Mouse (Mus musculus): Measurements from ENCODE around the gene 3830406C13Rik.

3830406C13Rik gene

GRCm38 (mm10) chr14:12342458-12343131 is 58.6 kb downstream of the 3830406C13Rik start:
- no peak for DNase-seq (ENCODE audit: low spot score in 2 of 2)

GRCm38 (mm10) chr14:12343451-12343941 is 59.5 kb downstream of the 3830406C13Rik start:
- no peak for DNase-seq (ENCODE audit: low spot score in 2 of 2)

- DNase-seq (ENCODE audit: low spot score in 2 of 2) = no peak
These were observed 60.2 kb downstream of the 3830406C13Rik start for GRCm38 (mm10) chr14:12344061-12344745.

GRCm38 (mm10) chr14:12344746-12345240 is 60.8 kb downstream of the 3830406C13Rik start:
- no peak for DNase-seq (ENCODE audit: low spot score in 2 of 2)

- no peak for DNase-seq (ENCODE audit: low spot score in 2 of 2)
These were observed 61.4 kb downstream of the 3830406C13Rik start for GRCm38 (mm10) chr14:12345241-12345921.

GRCm38 (mm10) chr14:12346011-12346864 is 62.3 kb downstream of the 3830406C13Rik start:
- DNase-seq (ENCODE audit: low spot score in 2 of 2) = no peak

- DNase-seq (ENCODE audit: low spot score in 2 of 2) = no peak
These were observed 63.1 kb downstream of the 3830406C13Rik start for GRCm38 (mm10) chr14:12346865-12347600.

GRCm38 (mm10) chr14:12348089-12348488 is 64.1 kb downstream of the 3830406C13Rik start, which contains the start of gene Fezf2:
Gene Fezf2, minus strand, starts transcription at chr14:12348189.
- no peak for DNase-seq (ENCODE audit: low spot score in 2 of 2)

GRCm38 (mm10) chr14:12349334-12350090 is 65.5 kb downstream of the 3830406C13Rik start:
- DNase-seq (ENCODE audit: low spot score in 2 of 2) = no peak

GRCm38 (mm10) chr14:12350271-12350916 is 66.4 kb downstream of the 3830406C13Rik start:
- DNase-seq (ENCODE audit: low spot score in 2 of 2) = no peak

All from spleen, postnatal 14 days (tissue).